Mouse (Mus musculus): ENCODE measurements around the gene Shisa6. TPM values are rescaled to one million over a fixed set of nuclear protein-coding genes. Genes with fewer than 3 reads are reported as not detected.

The Shisa6 gene
- polyA plus RNA-seq, 1 experiment: 5.2 TPM

GRCm38 (mm10) chr11:66500951-66501350 is 24.8 kb downstream of the Shisa6 start:
- Histone ChIP-seq H3K9ac (ENCODE audit: low read depth, poor library complexity, severe bottlenecking) (no peak overlapping the region), H3K27me3 (ENCODE audit: control insufficient read depth, insufficient read depth, low read length, poor library complexity, severe bottlenecking) (no peaks in the 10 kb centered on the region; the same call in 1 of the 2 replicates), H3K27ac (ENCODE audit: insufficient read depth, low read length) (no peak overlapping the region), H3K36me3 (ENCODE audit: control insufficient read depth, insufficient read depth, low read length, poor library complexity, severe bottlenecking) (no peaks in the 10 kb centered on the region), H3K4me1 (ENCODE audit: control insufficient read depth, insufficient read depth, low read length) (no peaks in the 10 kb centered on the region), H3K9me3 (replicated peaks; ENCODE audit: control insufficient read depth, insufficient read depth, low read length, poor library complexity, severe bottlenecking) (no peaks in the 10 kb centered on the region), H3K4me3 (ENCODE audit: low read depth, low read length) (no peak overlapping the region)
- TF ChIP-seq CTCF (IDR thresholded peaks at IDR 0.05; ENCODE audit: low read depth, low read length) (no peak), POLR2A (IDR thresholded peaks at IDR 0.05; ENCODE audit: insufficient read depth, low read length) (no peak), EP300 (IDR thresholded peaks at IDR 0.05; ENCODE audit: insufficient read depth, low read depth, low read length) (no peak)

GRCm38 (mm10) chr11:66498857-66499445 is 26.8 kb downstream of the Shisa6 start:
- TF ChIP-seq POLR2A (IDR thresholded peaks at IDR 0.05; ENCODE audit: insufficient read depth, low read length): no peak
- no peak for TF ChIP-seq EP300 (IDR thresholded peaks at IDR 0.05; ENCODE audit: insufficient read depth, low read depth, low read length)
- no peak for TF ChIP-seq CTCF (IDR thresholded peaks at IDR 0.05; ENCODE audit: low read depth, low read length)
- no peaks in the 10 kb centered on the region for H3K36me3 ChIP-seq (ENCODE audit: control insufficient read depth, insufficient read depth, low read length, poor library complexity, severe bottlenecking)
- no peaks in the 10 kb centered on the region; the same call in 1 of the 2 replicates for H3K27me3 ChIP-seq (ENCODE audit: control insufficient read depth, insufficient read depth, low read length, poor library complexity, severe bottlenecking)
- no peak overlapping the region for H3K4me3 ChIP-seq (ENCODE audit: low read depth, low read length)
- H3K9ac ChIP-seq (ENCODE audit: low read depth, poor library complexity, severe bottlenecking): no peak overlapping the region
- no peaks in the 10 kb centered on the region for H3K9me3 ChIP-seq (replicated peaks; ENCODE audit: control insufficient read depth, insufficient read depth, low read length, poor library complexity, severe bottlenecking)
- no peaks in the 10 kb centered on the region for H3K4me1 ChIP-seq (ENCODE audit: control insufficient read depth, insufficient read depth, low read length)
- H3K27ac ChIP-seq (ENCODE audit: insufficient read depth, low read length): no peak overlapping the region

DNA sequence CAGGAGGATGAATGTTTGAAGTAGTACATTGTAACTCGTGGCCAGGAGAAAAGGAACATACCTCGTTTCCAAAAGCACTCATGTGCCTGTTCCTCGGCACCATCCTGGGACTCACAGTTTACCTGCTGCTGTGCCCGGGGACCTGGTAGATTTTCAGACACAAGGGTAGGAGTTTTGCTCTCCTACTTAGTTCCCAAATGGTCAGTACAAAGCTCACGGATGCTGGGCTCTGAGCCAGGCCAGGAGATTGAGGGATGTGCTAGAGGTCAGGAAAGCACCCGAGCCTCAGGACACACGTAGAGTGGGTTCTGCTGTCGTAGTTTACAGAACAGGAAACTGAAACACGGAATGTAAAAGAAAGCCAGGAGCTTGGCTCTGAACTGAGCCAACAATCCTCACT is 29.5 kb downstream of the Shisa6 start:
- no peak overlapping the region for H3K4me3 ChIP-seq (ENCODE audit: low read depth, low read length)
- TF ChIP-seq CTCF (IDR thresholded peaks at IDR 0.05; ENCODE audit: low read depth, low read length) (no peak), EP300 (IDR thresholded peaks at IDR 0.05; ENCODE audit: insufficient read depth, low read depth, low read length) (no peak), POLR2A (IDR thresholded peaks at IDR 0.05; ENCODE audit: insufficient read depth, low read length) (no peak)
- H3K4me1 ChIP-seq (ENCODE audit: control insufficient read depth, insufficient read depth, low read length): no peaks in the 10 kb centered on the region
- no peaks in the 10 kb centered on the region for H3K36me3 ChIP-seq (ENCODE audit: control insufficient read depth, insufficient read depth, low read length, poor library complexity, severe bottlenecking)
- no peak overlapping the region for H3K9ac ChIP-seq (ENCODE audit: low read depth, poor library complexity, severe bottlenecking)
- H3K9me3 ChIP-seq (replicated peaks; ENCODE audit: control insufficient read depth, insufficient read depth, low read length, poor library complexity, severe bottlenecking): no peaks in the 10 kb centered on the region
- no peak overlapping the region for H3K27ac ChIP-seq (ENCODE audit: insufficient read depth, low read length)
- no peaks in the 10 kb centered on the region for H3K27me3 ChIP-seq (ENCODE audit: control insufficient read depth, insufficient read depth, low read length, poor library complexity, severe bottlenecking)

DNA sequence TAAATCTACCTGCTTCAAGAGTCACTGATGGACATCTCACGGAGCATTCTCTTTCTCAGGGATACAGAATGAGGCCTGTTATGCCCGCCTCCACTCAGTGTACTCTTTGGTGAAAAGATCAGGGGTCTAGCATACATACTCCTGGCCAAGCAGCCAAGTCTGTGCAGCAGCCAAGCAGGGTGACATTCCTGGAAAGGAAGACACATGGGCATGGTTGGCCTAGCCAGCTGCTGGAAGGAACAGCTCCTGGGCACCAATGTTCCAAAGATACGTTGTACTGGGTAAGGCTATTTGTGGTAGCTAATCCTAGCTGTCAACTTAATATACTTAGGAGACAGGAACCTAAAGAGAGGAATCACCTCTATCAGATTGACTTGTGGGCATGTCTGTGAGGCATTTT is 31.4 kb downstream of the Shisa6 start:
- Histone ChIP-seq H3K4me3 (ENCODE audit: low read depth, low read length) (no peak overlapping the region), H3K27me3 (ENCODE audit: control insufficient read depth, insufficient read depth, low read length, poor library complexity, severe bottlenecking) (no peaks in the 10 kb centered on the region), H3K9ac (ENCODE audit: low read depth, poor library complexity, severe bottlenecking) (no peak overlapping the region), H3K4me1 (ENCODE audit: control insufficient read depth, insufficient read depth, low read length) (no peaks in the 10 kb centered on the region), H3K9me3 (replicated peaks; ENCODE audit: control insufficient read depth, insufficient read depth, low read length, poor library complexity, severe bottlenecking) (no peaks in the 10 kb centered on the region), H3K36me3 (ENCODE audit: control insufficient read depth, insufficient read depth, low read length, poor library complexity, severe bottlenecking) (no peaks in the 10 kb centered on the region), H3K27ac (ENCODE audit: insufficient read depth, low read length) (no peak overlapping the region)
- no peak for TF ChIP-seq EP300 (IDR thresholded peaks at IDR 0.05; ENCODE audit: insufficient read depth, low read depth, low read length)
- no peak for TF ChIP-seq CTCF (IDR thresholded peaks at IDR 0.05; ENCODE audit: low read depth, low read length)
- TF ChIP-seq POLR2A (IDR thresholded peaks at IDR 0.05; ENCODE audit: insufficient read depth, low read length): no peak

DNA sequence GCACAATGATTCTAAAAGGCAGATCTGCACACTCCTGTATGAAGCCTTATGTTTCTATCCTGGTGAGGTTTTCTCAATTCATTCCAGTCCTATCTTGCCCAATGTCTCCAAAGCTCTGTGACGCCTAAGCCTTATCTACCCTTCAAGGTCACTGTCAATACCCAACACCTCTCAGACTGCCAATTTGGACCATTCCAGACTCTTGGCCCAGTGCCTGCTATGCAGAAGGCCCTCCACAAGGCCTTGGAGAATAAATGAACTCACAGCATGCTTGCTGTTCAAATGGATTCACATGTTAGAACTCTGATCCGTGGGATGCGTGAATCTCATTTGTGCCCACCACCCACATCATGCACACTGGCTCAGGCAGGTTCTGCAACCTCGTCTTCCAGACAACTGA is 38.0 kb downstream of the Shisa6 start:
- Histone ChIP-seq H3K9ac (ENCODE audit: low read depth, poor library complexity, severe bottlenecking) (no peak overlapping the region), H3K36me3 (ENCODE audit: control insufficient read depth, insufficient read depth, low read length, poor library complexity, severe bottlenecking) (no peaks in the 10 kb centered on the region), H3K9me3 (replicated peaks; ENCODE audit: control insufficient read depth, insufficient read depth, low read length, poor library complexity, severe bottlenecking) (no peaks in the 10 kb centered on the region), H3K4me3 (ENCODE audit: low read depth, low read length) (no peak overlapping the region), H3K27me3 (ENCODE audit: control insufficient read depth, insufficient read depth, low read length, poor library complexity, severe bottlenecking) (no peaks in the 10 kb centered on the region), H3K4me1 (ENCODE audit: control insufficient read depth, insufficient read depth, low read length) (no peaks in the 10 kb centered on the region), H3K27ac (ENCODE audit: insufficient read depth, low read length) (no peak overlapping the region)
- no peak for TF ChIP-seq POLR2A (IDR thresholded peaks at IDR 0.05; ENCODE audit: insufficient read depth, low read length)

DNA sequence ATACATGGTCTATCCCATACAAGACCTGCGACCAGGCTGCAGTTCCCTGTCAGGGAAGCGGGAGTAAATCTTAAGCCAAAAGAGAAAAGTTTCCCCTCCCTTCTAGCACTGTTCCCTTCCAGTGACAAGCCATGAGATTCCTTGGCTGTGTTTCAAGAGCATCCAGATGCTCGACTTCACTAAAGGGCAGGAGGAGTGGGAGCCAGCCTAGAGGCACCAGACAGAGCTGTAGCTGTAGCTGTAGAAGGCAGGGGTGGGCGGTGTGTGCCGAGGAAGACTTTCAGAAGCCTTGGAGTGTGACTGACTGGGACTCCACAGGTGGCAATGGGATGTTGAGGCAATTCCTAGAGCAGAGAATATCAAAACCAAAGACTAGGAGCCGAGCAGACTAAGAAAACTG is 43.3 kb downstream of the Shisa6 start:
- Histone ChIP-seq H3K9me3 (replicated peaks; ENCODE audit: control insufficient read depth, insufficient read depth, low read length, poor library complexity, severe bottlenecking) (no peaks in the 10 kb centered on the region), H3K36me3 (ENCODE audit: control insufficient read depth, insufficient read depth, low read length, poor library complexity, severe bottlenecking) (no peaks in the 10 kb centered on the region), H3K27me3 (ENCODE audit: control insufficient read depth, insufficient read depth, low read length, poor library complexity, severe bottlenecking) (no peaks in the 10 kb centered on the region), H3K4me1 (ENCODE audit: control insufficient read depth, insufficient read depth, low read length) (no peaks in the 10 kb centered on the region), H3K4me3 (ENCODE audit: low read depth, low read length) (no peak overlapping the region), H3K27ac (ENCODE audit: insufficient read depth, low read length) (no peak overlapping the region), H3K9ac (ENCODE audit: low read depth, poor library complexity, severe bottlenecking) (no peak overlapping the region)
- no peak for TF ChIP-seq CTCF (IDR thresholded peaks at IDR 0.05; ENCODE audit: low read depth, low read length)
- no peak for TF ChIP-seq POLR2A (IDR thresholded peaks at IDR 0.05; ENCODE audit: insufficient read depth, low read length)
- no peak for TF ChIP-seq EP300 (IDR thresholded peaks at IDR 0.05; ENCODE audit: insufficient read depth, low read depth, low read length)
